Mouse (Mus musculus) heart, embryonic 16.5 days (tissue): ENCODE data around the gene Gm45021. TPM values are rescaled to one million over a fixed set of nuclear protein-coding genes. Genes with fewer than 3 reads are reported as not detected.

ENCODE experiments used
- ATAC-seq: fragments of 200-750 bp; cut with Nextera tagmentation; replicated peaks from 2 replicates; pipeline ENCODE4 v1.8.0; 2017; ENCODE audit warnings: moderate number of reproducible peaks; ENCODE audit not compliant: insufficient read depth, low FRiP score; ENCODE audit errors: extremely low read depth
- H3K27ac ChIP-seq: fragments of 300-500 bp; sonication (generic); 2 replicates; pipeline ENCODE4 v1.5.1; 2014; ENCODE audit warnings: mild to moderate bottlenecking, low read length, control low read depth, moderate library complexity
- H3K27me3 ChIP-seq: fragments of 300-500 bp; sonication (generic); 2 replicates; pipeline ENCODE4 v1.6.1; 2014; ENCODE audit warnings: low read length, mixed read lengths; ENCODE audit not compliant: control insufficient read depth, insufficient read depth
- H3K36me3 ChIP-seq: fragments of 300-500 bp; sonication (generic); 2 replicates; pipeline ENCODE4 v1.6.1; 2014; ENCODE audit not compliant: control insufficient read depth, insufficient read depth
- H3K4me1 ChIP-seq: fragments of 300-500 bp; sonication (generic); 2 replicates; pipeline ENCODE4 v1.6.1; 2014; ENCODE audit warnings: low read length, mixed read lengths; ENCODE audit not compliant: control insufficient read depth, insufficient read depth
- H3K4me2 ChIP-seq: fragments of 300-500 bp; sonication (generic); 2 replicates; pipeline ENCODE4 v1.6.1; 2014; ENCODE audit warnings: low read depth, mild to moderate bottlenecking, control low read depth, low read length
- H3K4me3 ChIP-seq: fragments of 300-500 bp; sonication (generic); 2 replicates; pipeline ENCODE4 v1.5.1; 2014; ENCODE audit warnings: mild to moderate bottlenecking, control low read depth, low read length
- H3K9ac ChIP-seq: fragments of 300-500 bp; sonication (generic); 2 replicates; pipeline ENCODE4 v1.6.1; 2014; ENCODE audit warnings: low read length, control low read depth
- H3K9me3 ChIP-seq: fragments of 300-500 bp; sonication (generic); replicated peaks from 2 replicates; pipeline ENCODE4 v1.6.1; 2016; ENCODE audit warnings: low read length; ENCODE audit not compliant: control insufficient read depth
- WGBS: fragments of 180-500 bp; shearing (Covaris S2); extraction: QIAGEN DNeasy Blood & Tissue Kit; methylation state at CpG from one replicate; pipeline ENCODE4 v1.1.7; 2014; 5-methylcytosine and 5-hydroxymethylcytosine counted together
- polyA plus RNA-seq: library from polyadenylated mRNA; unstranded; fragments of >200 nt; fragmentation: Nextera tagmentation; extraction: Ambion mirVana; gene quantifications from 2 replicates; pipeline ENCODE4 v1.2.1, GENCODE M21; 2015

The Gm45021 gene
- polyA plus RNA-seq, 1 experiment from 2014 or later, result not detected

- H3K27ac ChIP-seq, result peak overlapping the region; percentile 84
- ATAC-seq, result 0 out of 2 replicates have a peak, but pooled peaks have one; percentile 2
- peak overlapping the region; percentile 64 for H3K9ac ChIP-seq
- WGBS, result 34% methylated on average over 8 of the region's 8 CpGs
- peak overlapping the region; percentile 30; the same call in 1 of the 2 replicates for H3K4me3 ChIP-seq
- H3K9me3 ChIP-seq, result no peaks in the 10 kb centered on the region
- H3K27me3 ChIP-seq, result no peaks in the 10 kb centered on the region
- no peaks in the 10 kb centered on the region for H3K36me3 ChIP-seq
- H3K4me2 ChIP-seq, result peak overlapping the region; percentile 59
- peaks cover 44% of the 10 kb centered on the region for H3K4me1 ChIP-seq
Measured at GRCm38 (mm10) chr6:48569065-48569807, 20.2 kb upstream of the Gm45021 start.

GRCm38 (mm10) chr6:48572014-48572413, 17.4 kb upstream of the Gm45021 start:
- WGBS, result 85% methylated on average over 5 of the region's 5 CpGs
- Histone ChIP-seq H3K27ac (peak overlapping the region; percentile 79), H3K4me3 (peak overlapping the region; percentile 27), H3K9me3 (no peaks in the 10 kb centered on the region), H3K4me2 (peak overlapping the region; percentile 44), H3K9ac (peak overlapping the region; percentile 60; the same call in 1 of the 2 replicates), H3K27me3 (no peaks in the 10 kb centered on the region), H3K4me1 (peaks cover 31% of the 10 kb centered on the region), H3K36me3 (no peaks in the 10 kb centered on the region)
- ATAC-seq, result no peak

- H3K4me1 ChIP-seq, result peaks cover 30% of the 10 kb centered on the region
- H3K9me3 ChIP-seq, result no peaks in the 10 kb centered on the region
- peak within 1 kb of the TSS; percentile 27 for H3K4me3 ChIP-seq
- H3K9ac ChIP-seq, result peak within 1 kb of the TSS; percentile 60
- no peaks in the 10 kb centered on the region for H3K36me3 ChIP-seq
- WGBS, result 23% methylated on average over 6 of the region's 6 CpGs
- no peaks in the 10 kb centered on the region for H3K27me3 ChIP-seq
- H3K4me2 ChIP-seq, result peak within 1 kb of the TSS; percentile 44
- H3K27ac ChIP-seq, result peak within 1 kb of the TSS; percentile 79
- peak; percentile 26; the same call in 1 of the 2 replicates for ATAC-seq
Measured at GRCm38 (mm10) chr6:48572572-48573061, 16.8 kb upstream of the Gm45021 start, which contains the start of gene Rarres2. Gene Rarres2, minus strand, starts transcription at chr6:48572789.

- ATAC-seq, result no peak
- H3K4me2 ChIP-seq, result peak overlapping the region; percentile 44; the same call in 1 of the 2 replicates
- H3K9ac ChIP-seq, result no peak overlapping the region; the same call in 1 of the 2 replicates
- H3K27ac ChIP-seq, result peak overlapping the region; percentile 78
- WGBS, result 34% methylated on average over 10 of the region's 10 CpGs
- no peaks in the 10 kb centered on the region for H3K36me3 ChIP-seq
- no peak overlapping the region for H3K4me3 ChIP-seq
- no peaks in the 10 kb centered on the region for H3K27me3 ChIP-seq
- no peaks in the 10 kb centered on the region for H3K9me3 ChIP-seq
- peaks cover 23% of the 10 kb centered on the region for H3K4me1 ChIP-seq
Measured at GRCm38 (mm10) chr6:48573280-48573679, 16.1 kb upstream of the Gm45021 start.

- peak overlapping the region; percentile 66 for H3K27ac ChIP-seq
- 59% methylated on average over 3 of the region's 3 CpGs for WGBS
- ATAC-seq, result no peak
Measured at GRCm38 (mm10) chr6:48573981-48574380, 15.4 kb upstream of the Gm45021 start.

GRCm38 (mm10) chr6:48578736-48579135, 10.7 kb upstream of the Gm45021 start:
- no peak overlapping the region for H3K4me3 ChIP-seq
- no peak overlapping the region for H3K4me2 ChIP-seq
- H3K9ac ChIP-seq, result no peak overlapping the region
- no peak for ATAC-seq
- H3K36me3 ChIP-seq, result no peaks in the 10 kb centered on the region
- peak overlapping the region; percentile 86 for H3K27ac ChIP-seq
- H3K27me3 ChIP-seq, result no peaks in the 10 kb centered on the region
- 53% methylated on average over 5 of the region's 5 CpGs for WGBS
- H3K9me3 ChIP-seq, result no peaks in the 10 kb centered on the region
- peaks cover 20% of the 10 kb centered on the region for H3K4me1 ChIP-seq

More at GRCm38 (mm10) chr6:48573981-48574380, 15.4 kb upstream of the Gm45021 start:
- no peak overlapping the region for H3K9ac ChIP-seq
- H3K27me3 ChIP-seq, result no peaks in the 10 kb centered on the region
- no peaks in the 10 kb centered on the region for H3K9me3 ChIP-seq
- H3K4me1 ChIP-seq, result peaks cover 18% of the 10 kb centered on the region
- no peak overlapping the region for H3K4me3 ChIP-seq
- no peak overlapping the region for H3K4me2 ChIP-seq
- no peaks in the 10 kb centered on the region for H3K36me3 ChIP-seq

GRCm38 (mm10) chr6:48579215-48579648, 10.2 kb upstream of the Gm45021 start:
- Histone ChIP-seq H3K27me3 (no peaks in the 10 kb centered on the region), H3K27ac (peak overlapping the region; percentile 86), H3K4me1 (peaks cover 20% of the 10 kb centered on the region), H3K36me3 (no peaks in the 10 kb centered on the region), H3K4me3 (peak overlapping the region; percentile 26; the same call in 1 of the 2 replicates), H3K9me3 (no peaks in the 10 kb centered on the region), H3K9ac (peak overlapping the region; percentile 62), H3K4me2 (peak overlapping the region; percentile 51)
- peak; percentile 70 for ATAC-seq
- 7% methylated on average over 5 of the region's 5 CpGs for WGBS

GRCm38 (mm10) chr6:48581257-48581656, 8.2 kb upstream of the Gm45021 start:
- WGBS, result 29% methylated on average over 3 of the region's 3 CpGs
- Histone ChIP-seq H3K9ac (no peak overlapping the region), H3K27ac (peak overlapping the region; percentile 72)

GRCm38 (mm10) chr6:48582037-48582436, 7.4 kb upstream of the Gm45021 start:
- no peak overlapping the region for H3K4me3 ChIP-seq
- H3K27me3 ChIP-seq, result no peaks in the 10 kb centered on the region
- no peak overlapping the region for H3K4me2 ChIP-seq
- H3K9ac ChIP-seq, result no peak overlapping the region
- no peak overlapping the region; the same call in 1 of the 2 replicates for H3K27ac ChIP-seq
- no peak; the same call in 1 of the 2 replicates for ATAC-seq
- 64% methylated on average over 3 of the region's 3 CpGs for WGBS
- 0 out of 2 replicates have a peak, but pooled peaks cover 3% of the 10 kb centered on the region for H3K9me3 ChIP-seq
- peaks cover 20% of the 10 kb centered on the region for H3K4me1 ChIP-seq
- H3K36me3 ChIP-seq, result no peaks in the 10 kb centered on the region

More at GRCm38 (mm10) chr6:48581257-48581656, 8.2 kb upstream of the Gm45021 start:
- H3K4me1 ChIP-seq, result peaks cover 20% of the 10 kb centered on the region
- H3K36me3 ChIP-seq, result no peaks in the 10 kb centered on the region
- no peak overlapping the region for H3K4me2 ChIP-seq
- peak; percentile 59; the same call in 1 of the 2 replicates for ATAC-seq
- 0 out of 2 replicates have a peak, but pooled peaks cover under 1% of the 10 kb centered on the region for H3K9me3 ChIP-seq
- H3K4me3 ChIP-seq, result no peak overlapping the region
- no peaks in the 10 kb centered on the region for H3K27me3 ChIP-seq
